Mouse (Mus musculus): Measurements from ENCODE around the gene Fasl. TPM values are rescaled to one million over a fixed set of nuclear protein-coding genes. Genes with fewer than 3 reads are reported as not detected.

The Fasl gene
- total and polyA plus RNA-seq, 3 experiments: not detected

- no peaks in the 10 kb centered on the region for H3K9me3 ChIP-seq (replicated peaks; ENCODE audit: insufficient read depth, low read length)
- H3K4me1 ChIP-seq (ENCODE audit: control insufficient read depth in 1 of 2, insufficient read depth in 2 of 2, low read length in 2 of 2): peaks cover 0 to 42% of the 10 kb centered on the region in 2 experiments; a peak in 2 of 4 replicates
- no peak overlapping the region for H3K9ac ChIP-seq (ENCODE audit: control insufficient read depth, low read depth, low read length, poor library complexity, severe bottlenecking)
- H3K36me3 ChIP-seq (ENCODE audit: control insufficient read depth in 1 of 2, insufficient read depth in 2 of 2, low read length in 2 of 2): peaks cover 0 to 28% of the 10 kb centered on the region in 2 experiments; a peak in 2 of 4 replicates
- TF ChIP-seq MAZ (IDR thresholded peaks at IDR 0.05; ENCODE audit: low read depth, low read length): no peak
- no peak for TF ChIP-seq RCOR1 (IDR thresholded peaks at IDR 0.05; ENCODE audit: low read depth, low read length)
- no peak for TF ChIP-seq USF2 (IDR thresholded peaks at IDR 0.05; ENCODE audit: borderline replicate concordance in 1 of 2, insufficient read depth in 1 of 2, low read depth in 1 of 2, low read length in 2 of 2)
- no peak for TF ChIP-seq HCFC1 (IDR thresholded peaks at IDR 0.05; ENCODE audit: low read depth, low read length)
- TF ChIP-seq EP300 (IDR thresholded peaks at IDR 0.05; ENCODE audit: low read depth in 1 of 2, low read length in 2 of 2): no peak
- TF ChIP-seq TCF12 (IDR thresholded peaks at IDR 0.05; ENCODE audit: low read depth, low read length): no peak
- no peak for TF ChIP-seq MYB (IDR thresholded peaks at IDR 0.05; ENCODE audit: low read depth, low read length)
- no peak for TF ChIP-seq KAT2A (conservative IDR thresholded peaks at IDR 0.05; ENCODE audit: low read depth, low read length)
- TF ChIP-seq SIN3A (IDR thresholded peaks at IDR 0.05; ENCODE audit: low read length): no peak
- TF ChIP-seq MYC (IDR thresholded peaks at IDR 0.05; ENCODE audit: low read depth, low read length): no peak
- no peak for TF ChIP-seq MAFK (IDR thresholded peaks at IDR 0.05; ENCODE audit: borderline replicate concordance, low read depth, low read length)
- no peak for TF ChIP-seq BHLHE40 (IDR thresholded peaks at IDR 0.05; ENCODE audit: borderline replicate concordance, low read depth, low read length)
- TF ChIP-seq RAD21 (IDR thresholded peaks at IDR 0.05; ENCODE audit: low read depth, low read length): peak; percentile 91
- no peak for TF ChIP-seq ETS1 (IDR thresholded peaks at IDR 0.05; ENCODE audit: low read depth, low read length)
- TF ChIP-seq GABPA (IDR thresholded peaks at IDR 0.05; ENCODE audit: low read depth, low read length): no peak
- TF ChIP-seq CTCF (IDR thresholded peaks at IDR 0.05 in 2 of 3, conservative IDR thresholded peaks at IDR 0.05 in 1 of 3; ENCODE audit: control insufficient read depth in 1 of 3, insufficient read depth in 1 of 3, low read depth in 2 of 3, low read length in 3 of 3, poor library complexity in 1 of 3, severe bottlenecking in 1 of 3): peak; percentile 65 to 96 (median 87)
- TF ChIP-seq GATA1 (IDR thresholded peaks at IDR 0.05; ENCODE audit: low read depth, low read length): peak; percentile 64; the same call in 1 of the 2 replicates
- TF ChIP-seq ELF1 (IDR thresholded peaks at IDR 0.05; ENCODE audit: low read depth, low read length): no peak
- no peak for TF ChIP-seq NRF1 (IDR thresholded peaks at IDR 0.05; ENCODE audit: insufficient read depth, low read depth, low read length, poor library complexity, severe bottlenecking)
- no peak for TF ChIP-seq CHD1 (IDR thresholded peaks at IDR 0.05; ENCODE audit: low read depth, low read length)
- TF ChIP-seq ZNF384 (IDR thresholded peaks at IDR 0.05; ENCODE audit: low read depth, low read length): peak; percentile 58
- peak; percentile 94 for TF ChIP-seq ZC3H11A (IDR thresholded peaks at IDR 0.05; ENCODE audit: low read depth, low read length)
- no peak for TF ChIP-seq CHD2 (IDR thresholded peaks at IDR 0.05; ENCODE audit: low read length)
- TF ChIP-seq E2F4 (IDR thresholded peaks at IDR 0.05; ENCODE audit: borderline replicate concordance, low read depth, low read length): no peak
- no peak for TF ChIP-seq JUND (IDR thresholded peaks at IDR 0.05; ENCODE audit: low read depth, low read length)
- TF ChIP-seq TAL1 (IDR thresholded peaks at IDR 0.05; ENCODE audit: low read length): no peak
- TF ChIP-seq MXI1 (IDR thresholded peaks at IDR 0.05; ENCODE audit: low read depth, low read length): no peak
- TF ChIP-seq SMC3 (IDR thresholded peaks at IDR 0.05; ENCODE audit: low read depth, low read length): peak; percentile 97
- no peak for TF ChIP-seq MEF2A (IDR thresholded peaks at IDR 0.05; ENCODE audit: extremely low read depth, insufficient replicate concordance, low read depth, low read length, poor library complexity, severe bottlenecking)
- no peak for TF ChIP-seq MAX (IDR thresholded peaks at IDR 0.05; ENCODE audit: low read length)
- TF ChIP-seq ZKSCAN1 (IDR thresholded peaks at IDR 0.05; ENCODE audit: low read depth, low read length): no peak
- TF ChIP-seq UBTF (IDR thresholded peaks at IDR 0.05; ENCODE audit: borderline replicate concordance, insufficient read depth, low read depth, low read length): no peak
- H3K27ac ChIP-seq (ENCODE audit: control insufficient read depth, low read depth, low read length): no peak overlapping the region
- peak; percentile 82 for DNase-seq (ENCODE audit: low read depth, low spot score)
- no peak overlapping the region for H3K4me3 ChIP-seq (ENCODE audit: control insufficient read depth in 1 of 2, insufficient read depth in 1 of 2, low read depth in 2 of 2, low read length in 2 of 2)
- no peaks in the 10 kb centered on the region for H3K79me2 ChIP-seq (ENCODE audit: control insufficient read depth, insufficient read depth, low read length, poor library complexity)
- H3K27me3 ChIP-seq (ENCODE audit: control insufficient read depth in 1 of 2, insufficient read depth in 2 of 2, low read length in 2 of 2): no peaks in the 10 kb centered on the region
These were observed 40.2 kb downstream of the Fasl start for GRCm38 (mm10) chr1:161748138-161748537.
